Mouse (Mus musculus) B cell, adult 67 days (primary cell): ENCODE results near the gene Tax1bp3. TPM values are rescaled to one million over a fixed set of nuclear protein-coding genes. Genes with fewer than 3 reads are reported as not detected.

Experiments used
- total RNA-seq, 2 experiments: library from RNA; stranded (reverse); gene quantifications; 4 replicates each; pipeline ENCODE4 v1.2.4; 2023

The Tax1bp3 gene
- 1 to 10 TPM; 6.8 to 7.4 TPM for total RNA-seq

DNA sequence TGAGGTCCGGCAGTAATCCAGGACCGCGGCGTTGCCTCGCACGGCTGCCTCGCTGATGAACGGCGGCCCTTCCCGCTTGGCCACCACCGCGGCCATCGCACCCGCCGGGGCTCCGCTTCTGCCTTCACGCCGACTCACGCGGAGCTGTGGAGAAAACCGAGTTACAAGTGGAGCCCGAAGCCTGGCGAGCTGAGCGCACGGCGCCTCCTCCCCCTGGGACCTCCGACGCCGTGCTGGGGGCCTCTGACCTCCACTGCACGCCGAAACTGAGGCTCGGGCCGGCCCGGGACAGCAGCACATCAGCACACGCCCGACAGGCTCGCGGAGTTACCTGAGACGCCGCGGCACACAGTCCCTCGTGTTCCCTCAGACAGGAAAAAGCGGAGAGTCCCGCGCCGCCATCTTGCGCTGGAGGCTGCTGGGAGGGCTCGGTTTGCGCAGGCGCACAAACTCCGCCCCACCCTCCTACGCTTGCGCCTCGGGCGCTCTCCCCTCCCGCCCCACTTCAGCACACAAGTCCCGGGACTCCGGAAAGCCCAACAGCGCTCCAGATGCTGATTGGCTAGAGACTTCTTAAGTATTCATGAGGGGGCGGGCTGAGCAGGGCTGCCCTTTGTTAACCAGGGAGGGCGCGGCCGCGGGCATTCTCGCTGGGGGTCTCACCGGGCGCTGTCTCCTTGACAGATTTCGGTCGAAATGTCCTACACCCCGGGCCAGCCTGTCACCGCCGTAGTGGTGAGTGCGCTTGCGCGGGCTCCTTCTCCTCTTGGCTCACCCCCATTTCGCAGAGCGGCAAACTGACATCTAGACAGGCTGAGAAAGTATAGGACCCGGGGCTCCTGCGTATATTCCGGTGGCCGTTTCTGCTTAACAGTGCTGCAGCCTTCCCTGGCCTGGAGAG is at the start of gene Tax1bp3, which contains the start of gene Emc6:
TSS of gene Tax1bp3 (plus strand) at position 476 of the 901 bp plus-strand sequence.
TSS of gene Emc6 (minus strand) at position 430 of the 901 bp plus-strand sequence.

DNA sequence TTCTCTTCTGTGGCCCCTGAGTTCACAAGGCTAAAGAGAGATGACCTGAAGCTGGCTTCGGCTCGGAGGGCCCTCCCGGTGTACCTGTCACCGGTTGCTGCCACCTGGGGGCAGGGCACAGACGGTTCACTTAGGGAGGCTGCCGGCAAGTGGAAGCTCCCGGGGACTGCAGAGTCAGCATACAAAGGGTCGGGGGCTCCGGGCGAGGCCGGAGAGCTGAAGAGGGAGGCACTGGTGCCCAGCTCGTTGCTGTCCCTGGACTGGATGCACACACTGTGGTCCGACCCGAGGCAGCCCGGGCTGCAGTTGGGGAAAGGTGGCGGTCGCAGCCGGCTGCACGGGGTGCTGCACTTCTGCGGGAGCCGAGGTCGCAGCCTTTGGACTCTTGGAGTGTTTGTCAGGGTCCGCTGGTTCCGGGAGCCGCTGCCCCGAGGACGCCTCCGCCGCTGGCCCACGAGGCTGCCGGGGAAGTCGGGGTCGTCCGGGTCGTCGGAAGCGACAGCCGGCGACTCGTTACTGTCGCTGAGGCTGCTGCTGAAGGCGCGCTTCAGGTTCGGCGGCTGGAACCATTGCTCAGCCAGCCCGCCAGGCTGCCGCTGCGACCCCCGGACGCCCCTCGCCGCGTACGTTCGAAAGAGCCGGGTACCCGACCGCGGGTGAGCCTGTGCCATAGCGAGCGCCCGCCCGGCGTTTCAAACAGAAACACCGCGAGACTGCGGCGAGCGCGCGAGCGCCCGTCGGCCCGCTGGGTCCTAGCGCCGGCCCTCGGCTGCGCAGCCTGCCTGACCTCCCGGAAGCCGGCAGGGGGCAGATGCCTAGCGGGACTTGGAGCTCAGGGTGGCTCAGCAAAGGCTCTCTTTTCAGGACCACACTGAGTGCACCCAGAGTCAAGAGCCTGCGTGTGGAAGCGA is 39.0 kb upstream of the Tax1bp3 start, which contains the start of gene Haspin:
TSS of gene Haspin (minus strand) at position 704 of the 911 bp plus-strand sequence.

DNA sequence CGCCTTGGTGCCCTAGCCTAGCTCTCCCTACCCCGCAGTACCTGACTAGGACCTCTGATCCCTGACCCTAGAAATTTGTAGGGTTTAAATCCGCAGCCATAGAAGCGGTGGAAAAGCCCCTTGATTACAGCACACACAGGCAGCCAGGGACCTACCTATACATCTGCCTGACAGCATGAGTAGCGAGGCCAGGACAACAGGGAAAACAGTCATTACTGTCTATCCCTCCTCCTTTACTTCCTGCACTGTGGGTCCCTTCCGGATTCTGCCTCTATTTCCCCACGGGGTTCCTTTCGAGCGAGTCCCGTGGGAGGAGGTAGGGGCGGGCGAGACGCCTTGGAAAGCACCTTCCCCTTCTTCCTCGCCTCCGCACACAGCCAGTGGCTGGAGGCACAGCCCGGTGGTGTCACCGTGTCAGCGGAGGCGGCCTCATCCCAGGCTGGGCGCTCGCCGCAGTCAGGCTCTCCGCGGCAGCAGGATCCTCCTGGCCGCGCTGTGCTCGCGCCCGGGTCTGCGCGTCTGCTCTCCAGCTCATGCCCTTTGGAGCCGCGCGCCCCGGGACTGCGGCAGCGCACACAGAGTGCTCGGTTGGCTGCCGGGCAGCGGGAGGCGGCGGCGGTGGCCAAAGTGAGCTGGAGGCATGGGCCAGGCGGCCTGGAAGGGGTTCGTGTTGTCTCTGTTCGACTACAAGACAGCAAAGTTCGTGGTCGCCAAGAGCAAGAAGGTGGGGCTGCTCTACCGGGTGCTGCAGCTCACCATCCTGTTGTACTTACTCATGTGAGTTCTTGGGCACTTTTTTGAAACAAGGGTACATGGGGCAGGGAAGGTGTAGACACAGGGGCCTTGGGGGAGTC is 16.7 kb upstream of the Tax1bp3 start, which contains the start of gene P2rx5:
TSS of gene P2rx5 (plus strand) at position 465 of the 854 bp plus-strand sequence.

DNA sequence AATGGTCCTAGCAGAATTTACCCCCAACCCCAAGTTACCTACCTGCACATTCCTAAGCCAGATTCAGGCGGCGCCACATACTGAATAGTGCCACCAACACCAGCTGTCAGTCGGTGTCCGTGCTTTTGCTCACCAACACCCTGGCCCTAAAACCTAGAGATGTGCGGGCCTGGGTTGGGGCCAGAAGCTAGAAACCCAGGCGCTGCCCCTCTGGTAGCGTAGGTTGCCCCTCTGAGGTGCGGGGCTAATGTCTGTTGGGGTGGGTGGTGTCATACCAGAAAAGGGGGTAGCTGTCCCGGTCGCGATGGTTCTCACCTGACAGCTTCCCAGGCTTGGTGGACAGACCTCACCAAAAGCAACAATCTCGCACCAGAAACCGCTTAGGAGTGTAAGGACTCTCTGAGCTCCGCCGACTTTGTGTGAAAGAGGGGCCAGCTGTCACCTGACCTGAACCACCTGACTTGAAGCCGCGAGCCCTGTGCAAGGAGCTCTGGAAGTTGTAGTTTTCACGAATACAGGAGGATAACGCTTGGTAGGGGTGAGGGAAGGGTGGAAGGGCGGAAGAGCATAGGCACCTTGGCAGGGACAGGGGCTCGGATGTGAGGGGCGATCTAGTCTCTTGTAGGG is 21.8 kb downstream of the Tax1bp3 start, which contains the start of gene Ctns:
TSS of gene Ctns (minus strand) at position 440 of the 627 bp plus-strand sequence.

DNA sequence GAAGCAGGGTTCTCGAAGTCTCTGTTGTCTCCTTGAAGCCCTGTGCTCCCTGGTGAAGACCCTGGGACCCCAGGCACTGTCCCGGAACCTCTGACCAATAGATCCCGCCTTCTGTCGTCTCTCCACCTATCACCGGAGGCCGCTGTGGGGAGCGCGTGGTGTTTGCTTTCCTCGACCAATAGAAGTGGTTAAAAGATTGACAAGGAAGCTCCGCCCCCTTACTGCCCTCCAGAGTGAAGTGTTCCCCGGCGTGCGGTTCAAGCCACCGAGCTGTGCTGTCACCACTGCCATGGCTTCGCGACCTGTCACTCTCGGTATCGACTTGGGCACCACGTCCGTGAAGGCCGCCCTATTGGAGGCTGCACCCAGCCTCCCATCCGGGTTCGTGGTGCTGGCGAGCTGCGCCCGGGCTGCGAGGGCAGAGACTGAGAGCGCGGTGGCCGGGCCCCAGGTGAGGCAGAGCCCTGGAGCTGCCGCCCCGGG is 22.4 kb downstream of the Tax1bp3 start, which contains the start of gene Shpk:
TSS of gene Shpk (plus strand) at position 231 of the 483 bp plus-strand sequence.

Other genes with a start within 250 kb of the Tax1bp3 start
- gene Atp2a3, start 215.9 kb upstream of the Tax1bp3 start, total RNA-seq, result 100 to 1,000 TPM; 568 to 586 TPM
- gene P2rx1, start 178.0 kb upstream of the Tax1bp3 start, total RNA-seq, result 1 to 10 TPM; 2.7 to 3.0 TPM
- gene Camkk1, start 158.1 kb upstream of the Tax1bp3 start, total RNA-seq, result 1 to 10 TPM; 2.7 to 3.0 TPM
- 10 to 100 TPM; 21.1 to 22.5 TPM for gene Ncbp3, start 129.3 kb upstream of the Tax1bp3 start, total RNA-seq
- gene Itgae, start 86.5 kb upstream of the Tax1bp3 start, total RNA-seq, result under 1 TPM; 0.15 to 0.32 TPM
- gene Haspin, start 38.8 kb upstream of the Tax1bp3 start, total RNA-seq, result 1 to 10 TPM; 3.4 to 4.6 TPM
- not detected for gene P2rx5, start 16.7 kb upstream of the Tax1bp3 start, total RNA-seq
- gene Emc6, start within 50 bp of the Tax1bp3 start, total RNA-seq, result 10 to 100 TPM; 42.3 to 46.3 TPM
- gene Ctns, start 22.0 kb downstream of the Tax1bp3 start, total RNA-seq, result 10 to 100 TPM; 22.2 to 25.9 TPM
- gene Shpk, start 22.4 kb downstream of the Tax1bp3 start, total RNA-seq, result 1 to 10 TPM; 2.9 to 3.6 TPM
- gene Trpv1, start 57.2 kb downstream of the Tax1bp3 start, total RNA-seq, result under 1 TPM in 1 of 2 experiments, not detected in 1; 0.21 TPM
- gene Trpv3, start 90.3 kb downstream of the Tax1bp3 start, total RNA-seq, result not detected
- not detected for gene Aspa, start 152.5 kb downstream of the Tax1bp3 start, total RNA-seq
- not detected for gene Gm49340, start 152.7 kb downstream of the Tax1bp3 start, total RNA-seq
- gene Spata22, start 152.7 kb downstream of the Tax1bp3 start, total RNA-seq, result not detected
- not detected for gene Olfr20, start 173.7 kb downstream of the Tax1bp3 start, total RNA-seq
- not detected for gene Olfr376, start 194.2 kb downstream of the Tax1bp3 start, total RNA-seq
- gene Olfr1, start 222.5 kb downstream of the Tax1bp3 start, total RNA-seq, result not detected